Mouse (Mus musculus): ENCODE results near the gene Mier1.
"Not testable (repeated sequence)": the region's sequence is repeated elsewhere in the genome, so short reads cannot be mapped to it uniquely, and the experiment has no call there.

Mier1 gene

DNA sequence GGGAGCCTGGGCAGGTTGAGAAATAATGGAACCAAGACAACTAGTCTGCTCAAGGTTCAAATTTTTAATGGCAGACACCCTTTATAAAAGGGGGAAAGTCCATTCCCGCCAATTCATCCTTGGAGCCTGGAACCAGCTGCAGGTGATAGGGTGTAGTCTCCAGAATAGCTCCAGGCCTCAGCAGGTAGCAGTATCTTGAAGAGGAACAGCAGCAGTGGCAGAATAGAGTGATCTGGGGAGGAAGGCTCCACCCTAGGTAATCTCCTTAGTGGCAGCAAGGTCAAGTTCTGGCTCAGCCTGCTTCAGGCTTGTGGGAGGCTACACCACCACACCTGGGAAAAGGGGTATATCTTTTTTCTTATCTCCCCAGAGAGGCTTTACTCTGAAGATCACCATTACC, 52.0 kb downstream of the Mier1 start:
- DNase-seq (ENCODE audit: low read depth, low spot score) = not testable (repeated sequence)

DNA sequence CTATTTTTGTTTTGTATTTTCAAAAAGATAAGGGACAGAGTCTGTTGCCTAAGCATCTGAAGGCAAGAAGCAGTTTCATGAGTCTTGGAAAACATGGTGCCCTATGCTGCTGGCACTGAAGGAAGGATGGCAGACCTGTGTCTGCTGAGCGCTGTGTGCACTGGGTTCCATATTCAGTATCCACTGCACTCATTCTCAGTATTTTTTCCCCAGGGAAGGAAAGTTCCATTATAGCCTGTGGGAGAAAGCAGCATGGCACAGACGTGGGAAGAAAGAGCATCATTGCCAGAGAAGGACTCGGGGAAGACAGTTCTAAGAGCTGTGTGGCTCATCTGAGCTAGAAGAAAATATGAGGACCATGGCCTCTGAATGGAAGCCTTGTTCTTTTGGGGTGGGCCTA, 57.1 kb downstream of the Mier1 start:
- DNase-seq (ENCODE audit: low read depth, low spot score) = no peak

DNA sequence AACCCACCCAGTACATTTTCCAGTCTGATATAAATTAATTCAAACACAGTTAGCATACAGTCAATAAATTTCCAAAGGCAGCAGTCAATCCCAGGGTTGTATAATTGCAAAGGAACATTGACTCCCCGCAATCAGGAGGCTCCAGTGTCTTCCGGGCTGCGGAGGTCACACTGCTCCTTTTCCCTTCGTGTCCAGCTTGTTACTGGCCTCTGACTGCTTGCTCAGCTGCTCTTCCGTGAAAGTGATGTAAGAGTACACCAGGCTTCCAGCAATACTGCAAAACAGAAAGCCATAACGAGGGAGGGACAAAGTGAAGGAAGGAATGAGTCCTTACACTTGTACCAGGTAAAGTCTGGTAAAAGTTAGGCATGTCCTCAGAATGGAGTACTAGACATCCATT, 59.3 kb downstream of the Mier1 start:
- DNase-seq (ENCODE audit: low read depth, low spot score) = no peak

DNA sequence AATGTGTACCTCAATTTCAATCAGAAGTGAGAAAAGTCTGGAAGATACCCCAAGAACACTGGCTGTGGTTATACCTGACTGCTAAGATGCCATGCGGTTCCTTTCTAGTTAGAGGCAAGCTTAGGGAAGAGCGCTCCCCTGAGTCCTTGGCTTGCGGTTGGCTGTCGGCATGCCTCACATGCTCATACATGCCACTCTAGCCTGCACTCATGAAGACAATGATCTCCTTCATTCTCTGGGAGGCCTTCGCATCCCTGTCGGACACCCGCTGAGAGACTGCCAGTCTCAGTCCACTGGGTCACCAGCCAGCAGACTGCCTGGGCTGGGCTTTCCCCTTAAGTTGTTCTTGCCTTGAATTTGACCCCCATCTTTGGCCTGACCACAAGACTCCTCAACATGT, 59.8 kb downstream of the Mier1 start:
- no peak for DNase-seq (ENCODE audit: low read depth, low spot score)

DNA sequence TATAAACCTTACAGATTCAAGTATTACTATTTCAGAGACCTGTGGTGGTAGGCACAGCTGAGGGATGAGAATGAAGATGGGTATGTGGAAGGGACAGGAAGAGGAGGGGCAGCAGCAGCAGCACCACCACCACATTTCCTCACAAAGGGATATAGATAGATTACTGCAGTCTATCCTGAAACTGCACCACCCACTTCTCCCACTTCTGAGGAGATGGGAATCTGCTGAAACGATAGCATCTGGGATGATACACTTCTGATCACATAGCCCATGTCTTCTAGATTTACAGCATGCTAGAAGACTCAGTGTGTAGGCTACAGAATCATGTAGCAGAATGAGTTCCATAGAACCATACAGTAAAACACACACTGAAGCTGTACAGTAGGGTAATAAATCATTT, 63.5 kb downstream of the Mier1 start:
- no peak for DNase-seq (ENCODE audit: low read depth, low spot score)

DNA sequence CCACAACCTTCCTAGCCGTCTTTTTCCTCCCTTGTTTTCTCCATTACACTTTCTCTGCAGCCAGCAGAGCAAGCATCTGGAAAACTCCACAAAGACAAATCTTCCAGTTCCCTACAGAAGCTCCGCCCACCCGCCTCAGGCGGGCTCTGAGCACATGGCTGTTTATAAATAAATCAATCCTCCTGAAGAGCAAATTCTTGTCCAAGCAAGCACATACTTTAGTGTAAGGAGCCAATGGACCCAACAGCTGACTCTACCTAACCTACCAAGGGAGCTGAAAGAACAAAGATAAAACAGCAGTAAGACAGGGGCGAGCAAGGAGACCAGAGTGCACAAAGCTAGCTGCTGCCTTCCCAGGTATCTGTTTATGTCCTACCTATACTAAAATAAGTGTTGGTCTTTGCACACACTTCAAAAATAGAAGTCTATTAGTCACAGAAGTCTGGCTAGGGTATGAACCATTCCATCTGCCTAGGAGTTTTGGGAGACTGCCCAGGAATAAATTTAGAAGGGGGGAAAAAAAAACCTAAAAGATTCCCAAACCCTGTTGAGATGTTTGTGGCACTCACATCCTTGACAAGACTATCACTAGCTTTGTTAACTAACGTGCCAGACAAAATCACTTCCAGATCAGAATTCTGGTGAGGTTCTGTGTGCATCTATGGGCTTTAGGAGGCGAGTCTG, 64.6 kb downstream of the Mier1 start:
- DNase-seq (ENCODE audit: low read depth, low spot score) = peak; percentile 31

DNA sequence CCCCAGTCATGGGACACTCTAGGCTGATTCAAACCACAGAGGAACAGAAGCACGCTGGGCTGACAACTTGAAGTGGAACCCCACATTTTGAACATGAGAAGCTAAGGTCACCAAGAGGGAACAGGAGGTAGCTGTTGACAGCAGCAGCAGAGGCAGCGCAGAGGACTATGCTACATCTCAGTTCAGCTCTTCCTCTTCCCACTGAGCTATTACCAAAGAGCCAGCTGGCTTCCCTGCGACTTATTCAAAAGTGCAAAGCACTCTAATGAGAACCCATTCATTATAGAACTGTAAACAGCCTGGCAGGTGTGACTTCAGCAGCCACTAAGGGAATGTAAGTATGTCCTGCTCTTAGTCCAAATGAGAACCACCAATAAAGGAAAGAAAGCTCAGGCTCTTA, 65.4 kb downstream of the Mier1 start:
- no peak for DNase-seq (ENCODE audit: low read depth, low spot score)

DNA sequence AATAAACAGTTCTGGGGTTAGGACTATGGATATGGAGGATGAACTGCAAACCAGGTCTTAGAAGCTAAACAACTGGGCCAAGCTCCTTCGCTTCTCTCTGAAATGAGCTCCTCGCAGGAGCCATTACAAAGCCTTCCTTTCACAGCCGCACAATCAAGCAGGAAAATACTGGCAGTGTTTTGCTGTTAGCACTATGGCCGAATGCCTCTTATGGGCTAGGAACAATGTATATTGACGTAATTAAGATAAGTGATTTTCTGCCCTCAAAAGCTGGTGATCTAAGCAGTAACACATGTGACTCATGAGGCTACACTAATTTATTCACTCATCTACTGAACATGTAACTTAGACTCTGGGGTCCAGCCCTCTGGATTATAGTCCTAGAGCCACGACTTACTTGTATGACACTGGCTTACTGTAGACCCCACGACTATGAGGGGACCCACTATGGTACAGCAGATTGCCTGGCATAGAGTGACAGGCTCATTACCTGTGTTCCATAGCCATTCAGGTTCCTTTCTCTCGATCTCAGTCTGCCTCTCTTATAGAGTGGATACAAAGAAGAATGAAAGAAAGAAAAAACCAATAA, 66.2 kb downstream of the Mier1 start:
- DNase-seq (ENCODE audit: low read depth, low spot score) = peak; percentile 14

DNA sequence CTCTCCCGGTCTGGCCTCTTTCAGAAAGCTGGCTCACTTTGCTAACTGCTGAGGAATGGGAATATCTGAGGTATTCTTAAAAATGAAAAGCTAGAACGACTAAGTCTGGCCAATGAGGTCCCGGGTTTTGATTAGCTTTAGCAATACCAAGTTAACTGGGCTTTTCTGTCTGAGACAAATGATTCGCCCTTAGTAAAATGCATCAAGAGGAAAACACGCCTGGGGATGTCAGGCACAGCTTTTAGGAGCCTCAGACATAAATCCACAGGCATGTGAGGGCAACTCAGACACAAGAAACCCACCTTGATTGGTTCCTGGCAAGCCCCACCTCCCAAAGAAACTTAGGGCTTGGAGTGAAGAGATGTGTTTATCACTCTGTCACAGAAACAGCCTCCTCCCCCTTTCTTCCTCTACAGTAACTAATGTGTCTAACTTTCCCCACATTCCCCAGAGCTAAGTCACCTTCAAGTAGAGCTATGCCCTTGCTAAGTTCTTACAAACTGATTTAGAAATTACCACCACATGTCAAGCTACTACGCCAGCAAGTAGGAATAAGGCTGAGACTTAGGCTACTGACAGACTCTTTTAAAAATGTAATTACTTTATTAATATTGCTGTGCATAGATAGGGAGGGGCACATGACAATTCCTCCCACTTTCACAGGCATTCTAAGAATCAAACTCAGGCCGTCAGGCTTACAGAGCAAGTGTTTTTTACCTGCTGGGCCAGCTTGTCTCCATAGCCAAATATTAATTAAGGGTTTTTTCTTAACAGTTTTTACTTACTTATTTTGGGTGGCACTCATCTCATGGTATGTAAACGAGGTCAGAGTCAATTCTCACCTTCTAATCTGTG, 74.8 kb downstream of the Mier1 start:
- DNase-seq (ENCODE audit: low read depth, low spot score) = no peak

DNA sequence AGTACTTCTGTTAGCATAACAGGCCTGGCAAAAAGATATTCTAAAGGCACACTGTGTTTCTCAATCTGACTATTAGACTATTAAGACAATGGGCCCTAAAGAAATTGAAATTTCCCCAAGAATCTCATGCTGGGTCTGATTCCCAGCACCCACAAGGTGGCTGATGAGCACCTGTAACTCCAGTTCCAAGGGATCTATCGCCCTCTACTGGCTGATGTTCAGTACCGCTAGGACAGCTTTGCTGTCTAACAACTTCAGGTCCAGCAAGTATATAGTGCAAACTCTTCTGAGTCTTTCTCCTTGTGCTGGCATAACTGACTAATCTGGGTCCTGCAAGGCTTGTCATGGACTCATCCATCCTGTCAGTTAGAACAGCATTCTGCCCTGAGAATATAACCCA, 78.2 kb downstream of the Mier1 start:
- DNase-seq (ENCODE audit: low read depth, low spot score) = no peak

DNA sequence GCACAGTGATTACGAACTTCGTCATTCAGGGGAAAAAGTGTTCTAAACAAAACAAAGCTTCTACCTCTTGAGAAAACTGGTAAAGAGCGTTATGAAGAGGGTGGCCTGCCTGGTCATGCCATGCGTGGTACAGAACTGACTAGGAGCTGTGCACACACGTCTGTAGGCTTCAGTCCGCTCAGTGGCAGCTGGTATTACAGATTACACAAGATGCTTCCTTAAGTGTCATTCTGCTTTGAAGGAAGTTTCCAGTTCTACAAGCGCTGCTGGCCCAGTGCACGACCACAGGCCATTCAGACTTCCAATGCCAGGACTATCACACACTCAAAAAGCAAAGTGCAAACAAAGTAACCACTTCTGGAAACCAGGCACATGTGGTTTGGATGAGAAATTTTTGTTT, 83.2 kb downstream of the Mier1 start:
- no peak for DNase-seq (ENCODE audit: low read depth, low spot score)

DNA sequence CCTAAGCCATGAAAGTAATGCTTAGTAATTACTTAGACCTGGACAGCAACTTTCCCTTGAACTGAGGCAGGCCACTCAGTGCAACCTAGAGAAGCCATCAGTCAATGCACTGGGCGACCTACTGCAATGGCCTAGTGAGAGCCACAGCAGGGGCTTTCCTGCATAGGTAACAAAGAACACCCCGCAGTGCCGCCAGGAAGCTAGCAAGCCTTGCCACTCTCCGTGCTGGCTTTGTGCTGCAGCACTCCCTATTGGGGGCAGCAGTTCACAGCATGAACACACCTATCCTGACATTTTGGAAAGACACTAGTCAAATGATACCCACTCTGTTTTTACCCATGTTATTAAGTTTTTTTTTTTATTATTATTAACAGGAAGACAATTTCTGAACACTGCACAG, 84.9 kb downstream of the Mier1 start:
- no peak for DNase-seq (ENCODE audit: low read depth, low spot score)

DNA sequence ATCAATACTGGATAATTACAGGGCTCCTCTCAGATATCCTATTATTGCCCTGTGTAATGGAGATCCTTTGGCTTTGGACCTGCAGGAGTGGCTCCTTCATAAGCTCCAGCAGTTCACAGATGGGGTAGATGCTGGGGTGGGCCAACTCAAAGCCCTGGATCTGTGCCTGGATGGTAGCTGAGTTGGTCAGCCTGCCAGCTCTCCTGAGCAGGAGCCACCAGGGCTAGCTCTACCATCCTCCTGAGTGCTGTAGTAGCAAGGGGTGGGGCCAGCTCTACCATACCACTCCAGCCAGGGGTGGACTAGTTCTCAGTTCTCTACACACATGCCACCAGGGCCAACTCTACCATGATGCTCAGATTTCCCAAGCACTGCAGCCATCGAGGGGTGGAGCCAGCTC, 85.9 kb downstream of the Mier1 start:
- DNase-seq (ENCODE audit: low read depth, low spot score) = no peak

DNA sequence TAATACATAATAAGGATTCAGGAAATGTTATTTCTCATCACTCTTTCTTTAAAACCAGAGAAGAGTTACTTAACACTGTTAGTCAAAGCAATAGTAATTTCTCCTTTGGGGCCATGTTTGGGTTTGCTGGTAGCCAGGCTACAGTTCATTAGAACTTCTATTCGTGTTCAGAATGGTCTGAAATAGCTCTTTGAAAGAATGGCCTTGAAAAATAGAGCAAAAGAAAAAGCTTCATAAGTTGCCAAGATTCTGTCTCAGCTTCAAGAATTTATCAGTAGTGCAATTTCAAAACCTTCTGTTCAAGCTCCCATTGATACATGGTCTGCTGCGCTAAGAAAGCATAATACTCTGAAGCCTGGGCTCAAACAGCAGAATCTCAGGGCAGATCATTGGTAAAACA, 89.5 kb downstream of the Mier1 start:
- DNase-seq (ENCODE audit: low read depth, low spot score) = no peak

DNA sequence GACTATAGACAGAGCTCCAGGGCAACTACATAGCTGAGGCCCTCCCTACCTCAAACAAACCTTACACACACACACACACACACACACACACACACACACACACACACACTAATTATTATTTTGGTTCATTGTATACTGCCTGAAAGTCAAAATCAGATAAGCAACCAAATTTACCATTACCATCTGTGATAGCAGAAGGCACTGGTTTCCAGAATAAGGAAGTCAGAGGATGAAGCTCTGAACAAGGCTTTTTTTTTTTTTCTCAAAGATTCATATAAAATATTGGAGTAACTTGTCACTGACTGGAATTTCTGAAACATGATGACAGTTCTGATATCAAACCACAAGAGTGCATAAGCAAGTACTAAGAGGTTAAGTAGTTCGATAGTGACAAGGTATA, 94.4 kb downstream of the Mier1 start:
- no peak for DNase-seq (ENCODE audit: low read depth, low spot score)

DNA sequence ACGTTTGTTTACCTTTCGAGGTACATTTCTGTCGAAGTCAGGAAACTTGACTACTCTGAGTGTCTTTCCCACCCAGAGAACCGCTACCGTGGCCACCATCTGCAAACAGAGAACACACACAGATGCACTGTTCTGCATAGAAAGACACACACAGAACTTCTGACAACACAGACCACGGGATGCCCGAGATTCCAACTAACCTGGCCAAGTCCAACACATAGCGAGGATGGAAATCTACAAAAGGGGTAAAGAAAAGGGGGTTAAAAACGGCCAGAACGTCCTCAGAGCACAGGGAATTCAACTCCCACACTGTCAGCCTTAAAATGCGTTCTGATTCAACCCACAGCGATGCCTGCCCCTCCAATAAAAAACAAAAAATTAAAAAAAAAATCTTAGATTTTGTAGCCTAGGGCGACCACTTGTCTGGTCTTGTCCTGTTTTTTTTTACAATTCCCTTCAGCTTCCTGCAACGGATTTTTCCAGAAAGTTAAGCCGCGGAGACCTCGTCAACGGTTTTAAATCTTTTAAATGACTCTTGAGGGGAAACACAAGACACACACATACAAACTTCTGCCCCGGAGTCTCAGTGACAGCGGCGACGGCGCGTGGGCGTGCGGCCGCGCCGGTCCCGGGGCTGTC, 99.8 kb downstream of the Mier1 start:
- DNase-seq (ENCODE audit: low read depth, low spot score) = no peak

DNA sequence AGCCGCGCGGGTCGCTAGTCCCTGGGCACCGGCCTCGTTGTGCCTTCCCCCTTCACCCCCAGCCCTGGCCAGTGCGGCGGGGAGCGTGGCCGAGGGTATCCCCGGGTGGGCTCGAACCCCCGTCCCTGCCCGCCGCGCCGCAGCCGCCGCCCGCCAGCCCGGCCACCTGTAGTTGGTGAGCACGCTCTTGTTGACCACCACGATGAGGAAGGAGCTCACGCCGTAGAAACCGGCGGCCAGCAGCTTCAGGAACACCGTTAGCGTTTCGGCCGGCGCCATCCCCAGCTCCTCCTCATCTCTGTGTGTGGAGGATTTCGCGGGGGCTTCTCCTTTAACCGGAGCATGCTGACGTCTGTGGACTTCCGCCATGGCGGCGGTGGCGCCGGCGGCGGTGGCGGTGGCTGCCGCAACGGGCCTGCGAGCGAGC, 100.3 kb downstream of the Mier1 start:
- DNase-seq (ENCODE audit: low read depth, low spot score) = peak; percentile 55

Measured in mesoderm, embryonic 11.5 days (tissue).